Mouse (Mus musculus): ENCODE results near the gene Gm10762. TPM values are rescaled to one million over a fixed set of nuclear protein-coding genes. Genes with fewer than 3 reads are reported as not detected.
"Not testable (repeated sequence)": the region's sequence is repeated elsewhere in the genome, so short reads cannot be mapped to it uniquely, and the experiment has no call there.

Gene Gm10762
- total RNA-seq (2021) (10 to 100 TPM in 1 of 2 experiments, 1 to 10 TPM in 1; 8.4 to 12.3 TPM), polyA plus RNA-seq (2012; rRNA removed) (8.3 and 8.9 TPM in 2 replicates)
- long read RNA-seq, transcript Gm10762-201 (1 exons, 1,133 nt): major isoform, 7 of 7 reads
- long read RNA-seq, partial matches to known transcripts: 0 of 7 reads
- long read RNA-seq, other reads (novel, unspliced or antisense): 0 of 7 reads

- H3K36me3 ChIP-seq (ENCODE audit: control insufficient read depth, insufficient read depth, low read length): no peaks in the 10 kb centered on the region; the same call in none of the 2 replicates
- H3K9ac ChIP-seq (ENCODE audit: low read depth, low read length): peak within 1 kb of the TSS; percentile 97
- peak within 1 kb of the TSS; percentile 98 for H3K27ac ChIP-seq
- peaks cover 4% of the 10 kb centered on the region for H3K4me1 ChIP-seq (ENCODE audit: control insufficient read depth, insufficient read depth, low read length)
- no peak for TF ChIP-seq CTCF (IDR thresholded peaks at IDR 0.05)
- TF ChIP-seq EP300 (IDR thresholded peaks at IDR 0.05; ENCODE audit: insufficient read depth, low read depth, low read length): 0 out of 2 replicates have a peak, but pooled peaks have one; percentile 9
- TF ChIP-seq POLR2A (IDR thresholded peaks at IDR 0.05; ENCODE audit: insufficient read depth, low read depth, low read length): peak; percentile 28; the same call in 1 of the 2 replicates
- H3K27me3 ChIP-seq (ENCODE audit: control insufficient read depth, insufficient read depth, low read length): no peaks in the 10 kb centered on the region
- H3K4me3 ChIP-seq: peak within 1 kb of the TSS; percentile 99
- DNase-seq: peak; percentile 88
- intact Hi-C loops (cut with DNase I): loop anchor here (1.0 to 5.0 kb wide), 4 partner anchors 24 to 329 kb away; partner anchors contain the start of genes Chchd5, Ckap2l, Ttl and Zc3h8
- H3K79me2 ChIP-seq (replicated peaks; ENCODE audit: control insufficient read depth, insufficient read depth, low read length): no peaks in the 10 kb centered on the region
- WGBS: 4% methylated on average over 80 of the region's 80 CpGs
These were observed at the start of gene Gm10762 for GRCm38 (mm10) chr2:128967661-128968441. Gene Gm10762 (minus strand): TSS chr2:128967725.

DNA sequence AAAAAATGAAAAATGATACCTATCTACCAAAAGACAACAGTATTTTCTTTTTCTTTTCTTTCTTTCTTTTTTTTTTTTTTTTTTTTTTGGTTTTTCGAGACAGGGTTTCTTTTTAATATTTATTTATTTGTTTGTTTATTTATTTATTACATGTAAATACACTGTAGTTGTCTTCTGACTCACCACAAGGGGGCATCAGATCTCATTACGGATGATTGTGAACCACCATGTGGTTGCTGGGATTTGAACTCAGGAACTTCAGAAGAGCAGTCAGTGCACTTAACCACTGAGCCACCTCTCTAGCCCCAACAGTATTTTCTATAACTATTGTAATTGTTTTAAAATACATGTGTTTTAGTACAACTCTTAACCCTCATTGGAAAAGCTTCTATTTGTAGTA, 41.3 kb upstream of the Gm10762 start:
- H3K27ac ChIP-seq; H3K79me2 ChIP-seq (replicated peaks; ENCODE audit: control insufficient read depth, insufficient read depth, low read length); H3K4me3 ChIP-seq; H3K4me1 ChIP-seq (ENCODE audit: control insufficient read depth, insufficient read depth, low read length); DNase-seq; H3K9ac ChIP-seq (ENCODE audit: low read depth, low read length); H3K36me3 ChIP-seq (ENCODE audit: control insufficient read depth, insufficient read depth, low read length); H3K27me3 ChIP-seq (ENCODE audit: control insufficient read depth, insufficient read depth, low read length): not testable (repeated sequence)
- 73% methylated on average over 2 of the region's 2 CpGs for WGBS
- intact Hi-C loops (cut with DNase I): loop anchor here (5.0 kb wide), 3 partner anchors 62 to 248 kb away; no protein-coding TSS in a partner anchor
- peak; percentile 68 for TF ChIP-seq CTCF (IDR thresholded peaks at IDR 0.05)

DNA sequence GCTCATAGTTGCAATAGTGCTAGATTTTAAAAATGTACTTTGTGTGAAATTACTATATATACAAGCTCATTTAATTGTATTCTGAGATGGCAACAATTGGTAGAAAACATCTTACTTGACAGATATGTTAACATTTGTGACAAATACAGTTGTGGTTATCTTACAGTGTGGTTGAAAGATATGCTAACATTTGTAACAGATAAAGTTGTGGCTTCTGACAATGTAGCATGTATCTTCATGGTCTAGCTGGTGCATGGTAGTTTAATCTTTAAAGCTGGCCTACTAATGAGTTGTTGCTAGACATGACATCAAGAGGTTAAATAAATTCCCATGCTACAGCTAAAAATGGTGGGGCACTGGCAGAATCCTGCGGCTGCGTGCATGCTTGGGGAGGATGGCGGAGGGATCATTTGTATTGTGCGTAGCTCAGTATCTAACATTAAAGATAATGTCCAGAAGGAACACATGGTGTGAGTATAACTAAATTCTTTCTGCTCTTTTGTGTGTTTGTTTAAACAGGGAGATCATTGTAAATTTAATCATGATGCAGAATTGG, 38.7 kb upstream of the Gm10762 start:
- Histone ChIP-seq H3K27me3 (ENCODE audit: control insufficient read depth, insufficient read depth, low read length) (no peaks in the 10 kb centered on the region), H3K27ac (no peak overlapping the region), H3K36me3 (ENCODE audit: control insufficient read depth, insufficient read depth, low read length) (no peaks in the 10 kb centered on the region), H3K4me3 (no peak overlapping the region), H3K9ac (ENCODE audit: low read depth, low read length) (no peak overlapping the region), H3K4me1 (ENCODE audit: control insufficient read depth, insufficient read depth, low read length) (no peaks in the 10 kb centered on the region), H3K79me2 (replicated peaks; ENCODE audit: control insufficient read depth, insufficient read depth, low read length) (no peaks in the 10 kb centered on the region)
- no peak for TF ChIP-seq POLR2A (IDR thresholded peaks at IDR 0.05; ENCODE audit: insufficient read depth, low read depth, low read length)
- no peak for TF ChIP-seq EP300 (IDR thresholded peaks at IDR 0.05; ENCODE audit: insufficient read depth, low read depth, low read length)
- no peak for TF ChIP-seq CTCF (IDR thresholded peaks at IDR 0.05)
- DNase-seq: no peak
- intact Hi-C loops (cut with DNase I): loop anchor here (5.0 kb wide), 3 partner anchors 59 to 251 kb away; no protein-coding TSS in a partner anchor
- 72% methylated on average over 4 of the region's 4 CpGs for WGBS

DNA sequence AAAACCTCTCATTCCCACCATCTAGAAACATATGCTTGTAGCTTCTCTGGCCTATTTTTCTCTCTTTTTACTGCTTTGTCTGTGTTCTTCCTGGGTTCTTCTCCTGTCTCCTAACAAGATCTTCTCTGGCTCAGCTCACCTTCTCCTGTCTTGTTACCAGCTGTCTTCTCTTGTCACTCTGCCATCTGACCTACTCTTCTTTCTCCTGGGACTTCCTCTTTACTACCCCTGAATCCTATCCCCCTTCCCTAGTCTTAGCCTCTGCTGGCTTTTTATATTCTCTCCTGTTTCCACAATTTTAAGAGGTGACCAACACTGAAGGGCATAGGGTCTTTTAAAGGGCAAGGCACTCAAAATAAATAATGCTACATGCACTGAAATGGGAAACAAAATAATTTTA, 37.3 kb upstream of the Gm10762 start:
- H3K4me3 ChIP-seq: no peak overlapping the region
- H3K4me1 ChIP-seq (ENCODE audit: control insufficient read depth, insufficient read depth, low read length): no peaks in the 10 kb centered on the region
- no peaks in the 10 kb centered on the region for H3K79me2 ChIP-seq (replicated peaks; ENCODE audit: control insufficient read depth, insufficient read depth, low read length)
- DNase-seq: no peak
- no peak overlapping the region for H3K9ac ChIP-seq (ENCODE audit: low read depth, low read length)
- intact Hi-C loops (cut with DNase I): loop anchor here (5.0 kb wide), 3 partner anchors 58 to 252 kb away; no protein-coding TSS in a partner anchor
- H3K27me3 ChIP-seq (ENCODE audit: control insufficient read depth, insufficient read depth, low read length): no peaks in the 10 kb centered on the region
- no peak for TF ChIP-seq CTCF (IDR thresholded peaks at IDR 0.05)
- H3K36me3 ChIP-seq (ENCODE audit: control insufficient read depth, insufficient read depth, low read length): no peaks in the 10 kb centered on the region
- no peak overlapping the region for H3K27ac ChIP-seq

- Histone ChIP-seq H3K79me2 (replicated peaks; ENCODE audit: control insufficient read depth, insufficient read depth, low read length) (no peaks in the 10 kb centered on the region), H3K4me1 (ENCODE audit: control insufficient read depth, insufficient read depth, low read length) (no peaks in the 10 kb centered on the region), H3K27ac (no peak overlapping the region), H3K27me3 (ENCODE audit: control insufficient read depth, insufficient read depth, low read length) (no peaks in the 10 kb centered on the region), H3K9ac (ENCODE audit: low read depth, low read length) (no peak overlapping the region), H3K36me3 (ENCODE audit: control insufficient read depth, insufficient read depth, low read length) (no peaks in the 10 kb centered on the region), H3K4me3 (no peak overlapping the region)
- DNase-seq: no peak
- TF ChIP-seq CTCF (IDR thresholded peaks at IDR 0.05) (no peak), POLR2A (IDR thresholded peaks at IDR 0.05; ENCODE audit: insufficient read depth, low read depth, low read length) (no peak), EP300 (IDR thresholded peaks at IDR 0.05; ENCODE audit: insufficient read depth, low read depth, low read length) (no peak)
- intact Hi-C loops (cut with DNase I): no loop called here
- 92% methylated on average over 3 of the region's 3 CpGs for WGBS
These were observed 17.2 kb upstream of the Gm10762 start for GRCm38 (mm10) chr2:128984746-128985145.

DNA sequence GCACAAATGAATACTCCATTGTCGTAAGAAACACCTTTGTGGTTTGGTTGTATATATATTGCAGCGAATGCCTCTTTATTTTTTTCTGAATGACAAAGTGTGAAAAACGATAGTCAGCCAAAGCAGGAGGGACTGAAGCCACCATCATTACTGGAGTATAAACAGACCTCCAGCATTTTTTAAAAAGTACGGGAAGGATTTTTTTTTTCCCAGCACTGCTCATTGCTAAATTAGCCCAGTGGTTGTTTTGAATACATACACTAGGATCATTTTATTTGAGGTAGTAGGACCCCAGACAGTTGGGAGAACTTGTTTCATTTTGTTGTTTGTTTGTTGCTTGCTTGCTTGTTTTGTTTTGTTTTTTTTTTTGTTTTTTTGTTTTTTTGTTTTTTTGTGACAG, 8.0 kb upstream of the Gm10762 start:
- Histone ChIP-seq H3K36me3 (ENCODE audit: control insufficient read depth, insufficient read depth, low read length) (no peaks in the 10 kb centered on the region; the same call in none of the 2 replicates), H3K9ac (ENCODE audit: low read depth, low read length) (no peak overlapping the region)

More for the DNA sequence above, 8.0 kb upstream of the Gm10762 start:
- H3K79me2 ChIP-seq (replicated peaks; ENCODE audit: control insufficient read depth, insufficient read depth, low read length): no peaks in the 10 kb centered on the region; the same call in 1 of the 2 replicates
- WGBS: 84% methylated on average over 4 of the region's 4 CpGs
- no peaks in the 10 kb centered on the region for H3K27me3 ChIP-seq (ENCODE audit: control insufficient read depth, insufficient read depth, low read length)
- TF ChIP-seq POLR2A (IDR thresholded peaks at IDR 0.05; ENCODE audit: insufficient read depth, low read depth, low read length): no peak
- TF ChIP-seq EP300 (IDR thresholded peaks at IDR 0.05; ENCODE audit: insufficient read depth, low read depth, low read length): no peak
- TF ChIP-seq CTCF (IDR thresholded peaks at IDR 0.05): no peak
- intact Hi-C loops (cut with DNase I): no loop called here
- H3K4me3 ChIP-seq: no peak overlapping the region
- no peak for DNase-seq
- peaks cover 2% of the 10 kb centered on the region for H3K4me1 ChIP-seq (ENCODE audit: control insufficient read depth, insufficient read depth, low read length)
- no peak overlapping the region for H3K27ac ChIP-seq

Data from heart, adult 2 months (tissue).